Mouse (Mus musculus) CH12.LX (cell line): ENCODE results near the gene Insl5. TPM values are rescaled to one million over a fixed set of nuclear protein-coding genes. Genes with fewer than 3 reads are reported as not detected.

Experiments used
- DNase-seq: peaks from one replicate; pipeline ENCODE4 v3.0.0-alpha.2; 2013; ENCODE audit errors: extremely low read depth
- H3K27ac ChIP-seq: 2 replicates; pipeline ENCODE4 v1.5.1; 2012; ENCODE audit warnings: low read depth, mild to moderate bottlenecking, control low read depth, moderate library complexity; ENCODE audit not compliant: insufficient read depth
- H3K27me3 ChIP-seq: replicated peaks from 2 replicates; pipeline ENCODE3; 2012; ENCODE audit warnings: inconsistent platforms
- H3K36me3 ChIP-seq, 2 experiments: replicated peaks in 1 of 2; 2 replicates each; pipeline versions ENCODE3 to v1.6.1; 2012; ENCODE audit warnings: inconsistent platforms in 1 of 2, low read length in 1 of 2, mild to moderate bottlenecking in 1 of 2, mixed read lengths in 1 of 2, moderate library complexity in 1 of 2; ENCODE audit not compliant: control insufficient read depth in 1 of 2, insufficient read depth in 1 of 2
- H3K4me1 ChIP-seq, 2 experiments: 2 replicates each; pipeline ENCODE4 v1.6.1; 2012; ENCODE audit warnings: inconsistent platforms in 1 of 2, moderate library complexity in 1 of 2; ENCODE audit not compliant: insufficient read depth in 2 of 2, control insufficient read depth in 1 of 2
- H3K4me2 ChIP-seq: 2 replicates; pipeline ENCODE4 v1.6.1; 2012; ENCODE audit warnings: low read depth, mild to moderate bottlenecking, control low read depth; ENCODE audit not compliant: poor library complexity, insufficient read depth, severe bottlenecking
- H3K4me3 ChIP-seq, 3 experiments: fragments of 150-350 bp in 1 of 3; sonication (generic) in 1 of 3; replicated peaks in 1 of 3; 2 replicates each; pipeline versions ENCODE3 to v1.5.1; 2011 to 2012; ENCODE audit warnings: low read depth in 2 of 3, low read length in 2 of 3, mild to moderate bottlenecking in 2 of 3, moderate library complexity in 2 of 3, control low read depth in 1 of 3, improper control_type of control experiment in 1 of 3, inconsistent platforms in 1 of 3, mixed read lengths in 1 of 3; ENCODE audit not compliant: poor library complexity in 1 of 3
- H3K79me2 ChIP-seq: replicated peaks from 2 replicates; pipeline ENCODE4 v1.6.1; 2012; ENCODE audit warnings: mild to moderate bottlenecking, moderate library complexity; ENCODE audit not compliant: control insufficient read depth, poor library complexity, insufficient read depth, severe bottlenecking; ENCODE audit errors: extremely low read depth
- H3K9ac ChIP-seq: 2 replicates; pipeline ENCODE4 v1.6.1; 2012; ENCODE audit warnings: low read depth, mild to moderate bottlenecking, control low read depth, moderate library complexity; ENCODE audit not compliant: insufficient read depth
- H3K9me3 ChIP-seq: replicated peaks from 2 replicates; pipeline ENCODE3; 2012; ENCODE audit warnings: low read length, inconsistent platforms, mixed read lengths
- BHLHE40 ChIP-seq: IDR thresholded peaks from 2 replicates; pipeline ENCODE4 v1.6.1; 2011; ENCODE audit warnings: mild to moderate bottlenecking, low read depth, low read length, improper control_type of control experiment
- CHD1 ChIP-seq: IDR thresholded peaks from 2 replicates; pipeline ENCODE4 v1.6.1; 2012; ENCODE audit warnings: low read depth, low read length, improper control_type of control experiment, inconsistent platforms
- CTCF ChIP-seq, 2 experiments: IDR thresholded peaks in 1 of 2; conservative IDR thresholded peaks in 1 of 2; 2 replicates each; pipeline ENCODE4 v1.5.1; 2011 to 2012; ENCODE audit warnings: low read depth in 2 of 2, low read length in 2 of 2, improper control_type of control experiment in 1 of 2, inconsistent platforms in 1 of 2, mild to moderate bottlenecking in 1 of 2, moderate library complexity in 1 of 2
- E2F4 ChIP-seq: IDR thresholded peaks from 2 replicates; pipeline ENCODE4 v1.6.1; 2011; ENCODE audit warnings: low read depth, low read length, improper control_type of control experiment; ENCODE audit not compliant: insufficient replicate concordance
- GABPA ChIP-seq: IDR thresholded peaks from 2 replicates; pipeline ENCODE4 v1.6.1; 2012; ENCODE audit warnings: low read depth, low read length, improper control_type of control experiment, inconsistent platforms; ENCODE audit not compliant: insufficient replicate concordance
- IRF4 ChIP-seq: IDR thresholded peaks from 2 replicates; pipeline ENCODE4 v1.6.1; 2014; ENCODE audit warnings: low read depth, mild to moderate bottlenecking, inconsistent platforms, low read length, improper control_type of control experiment
- JUN ChIP-seq: IDR thresholded peaks from 2 replicates; pipeline ENCODE4 v1.6.1; 2011; ENCODE audit warnings: low read depth, mild to moderate bottlenecking, low read length, improper control_type of control experiment, moderate library complexity; ENCODE audit not compliant: insufficient read depth
- JUND ChIP-seq: conservative IDR thresholded peaks from 2 replicates; pipeline ENCODE4 v1.6.1; 2011; ENCODE audit warnings: low read depth, low read length, improper control_type of control experiment
- KAT2A ChIP-seq: IDR thresholded peaks from 2 replicates; pipeline ENCODE4 v1.6.1; 2012; ENCODE audit warnings: low read length, improper control_type of control experiment, inconsistent platforms; ENCODE audit not compliant: insufficient replicate concordance
- MAFK ChIP-seq: IDR thresholded peaks from 2 replicates; pipeline ENCODE4 v1.6.1; 2011; ENCODE audit warnings: low read length, improper control_type of control experiment; ENCODE audit not compliant: insufficient replicate concordance
- MAX ChIP-seq: IDR thresholded peaks from 2 replicates; pipeline ENCODE4 v1.6.1; 2011; ENCODE audit warnings: low read length, improper control_type of control experiment
- MAZ ChIP-seq: IDR thresholded peaks from 2 replicates; pipeline ENCODE4 v1.6.1; 2012; ENCODE audit warnings: low read depth, mild to moderate bottlenecking, inconsistent platforms, low read length, improper control_type of control experiment, moderate library complexity
- MEF2A ChIP-seq: IDR thresholded peaks from 2 replicates; pipeline ENCODE4 v1.6.1; 2014; ENCODE audit warnings: low read depth, mild to moderate bottlenecking, inconsistent platforms, low read length, improper control_type of control experiment, borderline replicate concordance
- MYC ChIP-seq: IDR thresholded peaks from 2 replicates; pipeline ENCODE4 v1.6.1; 2011; ENCODE audit warnings: low read depth, mild to moderate bottlenecking, improper control_type of control experiment, low read length
- NELFE ChIP-seq: IDR thresholded peaks from 2 replicates; pipeline ENCODE4 v1.6.1; 2011; ENCODE audit warnings: low read depth, low read length, improper control_type of control experiment
- NRF1 ChIP-seq: IDR thresholded peaks from 2 replicates; pipeline ENCODE4 v1.6.1; 2014; ENCODE audit warnings: low read depth, mild to moderate bottlenecking, inconsistent platforms, low read length, improper control_type of control experiment, moderate library complexity
- PAX5 ChIP-seq: IDR thresholded peaks from 2 replicates; pipeline ENCODE4 v1.6.1; 2012; ENCODE audit warnings: low read length, inconsistent platforms, mixed read lengths
- POLR2A ChIP-seq: IDR thresholded peaks from 2 replicates; pipeline ENCODE4 v1.6.1; 2011; ENCODE audit warnings: low read depth, mild to moderate bottlenecking, improper control_type of control experiment, low read length
- POLR2AphosphoS2 ChIP-seq: IDR thresholded peaks from 2 replicates; pipeline ENCODE4 v1.6.1; 2011; ENCODE audit warnings: low read depth, low read length, improper control_type of control experiment
- RAD21 ChIP-seq: IDR thresholded peaks from 2 replicates; pipeline ENCODE4 v1.6.1; 2011; ENCODE audit warnings: low read depth, mild to moderate bottlenecking, low read length, improper control_type of control experiment, moderate library complexity
- RCOR1 ChIP-seq: conservative IDR thresholded peaks from 2 replicates; pipeline ENCODE4 v1.6.1; 2012; ENCODE audit warnings: low read depth, mild to moderate bottlenecking, inconsistent platforms, low read length, improper control_type of control experiment
- SIN3A ChIP-seq: IDR thresholded peaks from 2 replicates; pipeline ENCODE4 v1.6.1; 2012; ENCODE audit warnings: low read length, improper control_type of control experiment, inconsistent platforms
- SMC3 ChIP-seq: IDR thresholded peaks from 2 replicates; pipeline ENCODE4 v1.6.1; 2011; ENCODE audit warnings: low read depth, low read length, improper control_type of control experiment
- TBP ChIP-seq: conservative IDR thresholded peaks from 2 replicates; pipeline ENCODE4 v1.6.1; 2011; ENCODE audit warnings: low read depth, low read length, improper control_type of control experiment
- TCF12 ChIP-seq: IDR thresholded peaks from 2 replicates; pipeline ENCODE4 v1.6.1; 2014; ENCODE audit warnings: low read depth, mild to moderate bottlenecking, inconsistent platforms, low read length, improper control_type of control experiment
- UBTF ChIP-seq: IDR thresholded peaks from 2 replicates; pipeline ENCODE4 v1.6.1; 2012; ENCODE audit warnings: low read depth, mild to moderate bottlenecking, inconsistent platforms, low read length, improper control_type of control experiment, moderate library complexity
- USF1 ChIP-seq: IDR thresholded peaks from 2 replicates; pipeline ENCODE4 v1.6.1; 2014; ENCODE audit warnings: low read depth, mild to moderate bottlenecking, inconsistent platforms, low read length, improper control_type of control experiment
- ZC3H11A ChIP-seq: IDR thresholded peaks from 2 replicates; pipeline ENCODE4 v1.6.1; 2012; ENCODE audit warnings: low read depth, mild to moderate bottlenecking, inconsistent platforms, low read length, improper control_type of control experiment
- ZKSCAN1 ChIP-seq: IDR thresholded peaks from 2 replicates; pipeline ENCODE4 v1.6.1; 2012; ENCODE audit warnings: low read depth, inconsistent platforms, low read length, improper control_type of control experiment, borderline replicate concordance
- ZMIZ1 ChIP-seq: IDR thresholded peaks from 2 replicates; pipeline ENCODE4 v1.6.1; 2012; ENCODE audit warnings: low read depth, mild to moderate bottlenecking, inconsistent platforms, low read length, improper control_type of control experiment
- ZNF384 ChIP-seq: IDR thresholded peaks from 2 replicates; pipeline ENCODE4 v1.6.1; 2012; ENCODE audit warnings: low read depth, low read length, improper control_type of control experiment, inconsistent platforms
- dilution Hi-C: fragments of 300-500 bp; cut with MboI; formaldehyde crosslinking; loops from 2 replicates; pipeline ENCODE4 v1.14.3; 2020; ENCODE audit warnings: low sequenced_read_pairs; ENCODE audit not compliant: extremely low pct_unique_long_range_greater_than_20kb, extremely low pct_ligation_motif_present
- in situ Hi-C: fragments of 300-500 bp; cut with MboI; formaldehyde crosslinking; loops from 3 replicates; pipeline ENCODE4 v1.14.3; 2019; ENCODE audit warnings: low sequenced_read_pairs, low pct_ligation_motif_present, low pct_unique_long_range_greater_than_20kb, mixed read lengths
- polyA plus RNA-seq: library from polyadenylated mRNA; unstranded; fragments of >175 nt; gene quantifications from 2 replicates; pipeline ENCODE4 v1.2.1, GENCODE M21; 2012; ENCODE audit warnings: low read depth; ENCODE audit not compliant: insufficient read length
- total RNA-seq, 2 experiments: library from RNA; depleted of rRNA; stranded (reverse); fragments of 300-350 nt in 1 of 2; fragments of >200 nt in 1 of 2; gene quantifications; 2 replicates each; pipeline ENCODE4 v1.2.3; 2012 to 2014

Insl5 gene
- total and polyA plus RNA-seq, 3 experiments: not detected

DNA sequence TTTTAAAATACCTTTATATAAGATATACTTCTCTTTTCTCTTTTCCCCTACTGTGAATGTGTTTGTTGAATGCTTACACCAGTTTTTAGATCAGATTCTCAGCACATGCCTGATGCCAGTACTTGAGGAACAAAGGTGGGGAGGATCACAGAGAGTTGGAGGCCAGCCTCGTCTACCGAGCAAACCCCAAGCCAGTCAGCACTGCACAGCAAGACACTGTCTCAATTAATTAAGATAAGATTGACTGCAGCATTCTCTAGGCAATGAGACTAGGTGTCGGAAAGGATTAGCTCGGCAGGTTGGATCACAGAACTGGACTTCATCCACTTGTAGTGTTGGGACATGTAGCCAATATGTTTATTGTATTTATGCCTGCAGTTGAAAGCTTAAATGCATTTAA, 39.3 kb downstream of the Insl5 start:
- peaks cover 16 to 37% of the 10 kb centered on the region in 2 experiments for H3K4me1 ChIP-seq
- H3K27me3 ChIP-seq: no peaks in the 10 kb centered on the region
- in situ Hi-C loops (loop anchor here (10.0 to 25.0 kb wide), 2 partner anchors 157 to 350 kb away; no protein-coding TSS in a partner anchor), dilution Hi-C loops (no loop called here)
- no peak for DNase-seq
- no peak overlapping the region for H3K4me3 ChIP-seq
- H3K27ac ChIP-seq: no peak overlapping the region
- H3K9me3 ChIP-seq: no peaks in the 10 kb centered on the region
- H3K36me3 ChIP-seq: no peaks in the 10 kb centered on the region
- H3K79me2 ChIP-seq: no peaks in the 10 kb centered on the region
- no peak for TF ChIP-seq JUN
- TF ChIP-seq BHLHE40: no peak
- no peak for TF ChIP-seq MAZ
- TF ChIP-seq POLR2AphosphoS2: no peak
- no peak for TF ChIP-seq E2F4
- no peak for TF ChIP-seq MAFK
- no peak for TF ChIP-seq NRF1
- no peak for TF ChIP-seq CHD1
- no peak for TF ChIP-seq NELFE
- TF ChIP-seq JUND: no peak
- no peak for TF ChIP-seq ZC3H11A
- TF ChIP-seq TBP: no peak
- H3K9ac ChIP-seq: no peak overlapping the region
- H3K4me2 ChIP-seq: no peak overlapping the region

- dilution Hi-C loops (no loop called here), in situ Hi-C loops (loop anchor here (10.0 to 25.0 kb wide), 2 partner anchors 158 to 350 kb away; no protein-coding TSS in a partner anchor)
- Histone ChIP-seq H3K36me3 (no peaks in the 10 kb centered on the region), H3K4me2 (no peak overlapping the region), H3K9me3 (no peaks in the 10 kb centered on the region), H3K4me3 (no peak overlapping the region), H3K79me2 (no peaks in the 10 kb centered on the region), H3K4me1 (peaks cover 16 to 38% of the 10 kb centered on the region in 2 experiments), H3K27ac (no peak overlapping the region), H3K9ac (no peak overlapping the region), H3K27me3 (no peaks in the 10 kb centered on the region)
- peak; percentile 76 for DNase-seq
- TF ChIP-seq UBTF (no peak), JUND (no peak), RCOR1 (no peak), ZNF384 (peak; percentile 62; the same call in 1 of the 2 replicates), POLR2AphosphoS2 (no peak), MAX (no peak), ZC3H11A (0 out of 2 replicates have a peak, but pooled peaks have one; percentile 11), GABPA (no peak), SIN3A (no peak), NRF1 (no peak), SMC3 (peak; percentile 81), MAFK (no peak), E2F4 (no peak), RAD21 (peak; percentile 86), PAX5 (no peak), TCF12 (no peak), CTCF (conservative IDR thresholded peaks at IDR 0.05 in 1 of 2, IDR thresholded peaks at IDR 0.05 in 1 of 2; ENCODE audit: low read depth in 2 of 2, low read length in 2 of 2) (peak; percentile 62 to 89), MAZ (no peak), TBP (no peak), CHD1 (no peak), MYC (no peak), USF1 (no peak), ZKSCAN1 (no peak), JUN (no peak), ZMIZ1 (no peak), IRF4 (no peak), KAT2A (no peak), POLR2A (no peak), NELFE (no peak), MEF2A (no peak)
Observed at GRCm38 (mm10) chr4:102986917-102987316, 39.7 kb downstream of the Insl5 start.
